Mouse (Mus musculus) kidney, postnatal 25 days (tissue): ENCODE data around the gene Nrf1.

Source experiments
- DNase-seq, 2 experiments: peaks; one replicate each; pipeline ENCODE4 v3.0.0; 2021; ENCODE audit warnings: mixed read lengths in 2 of 2

Nrf1 gene

GRCm38 (mm10) chr6:30081339-30081738 is 33.6 kb downstream of the Nrf1 start:
- peak in 1 of 2 experiments; percentile 32 for DNase-seq

- no peak for DNase-seq
Measured at GRCm38 (mm10) chr6:30083307-30083706, 35.5 kb downstream of the Nrf1 start.

DNA sequence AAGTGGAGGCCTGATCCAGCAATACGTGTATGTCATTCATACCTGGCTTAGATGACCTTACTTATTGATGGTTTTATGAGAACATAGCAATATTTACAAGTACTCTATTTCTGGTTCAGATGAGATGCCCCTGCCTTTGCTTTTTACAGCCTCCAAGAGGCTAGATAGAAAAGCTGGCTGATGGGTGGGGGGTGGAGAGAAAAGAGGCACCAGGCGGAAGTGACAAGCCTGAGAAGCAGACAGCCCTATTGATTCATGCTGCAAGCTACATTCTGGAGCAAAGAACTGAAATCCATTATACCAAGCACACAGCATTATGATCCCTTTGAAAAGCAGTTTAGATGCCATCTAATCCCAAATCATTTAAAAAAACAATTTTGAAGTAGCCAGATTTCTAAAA is 37.6 kb downstream of the Nrf1 start:
- no peak for DNase-seq

DNA sequence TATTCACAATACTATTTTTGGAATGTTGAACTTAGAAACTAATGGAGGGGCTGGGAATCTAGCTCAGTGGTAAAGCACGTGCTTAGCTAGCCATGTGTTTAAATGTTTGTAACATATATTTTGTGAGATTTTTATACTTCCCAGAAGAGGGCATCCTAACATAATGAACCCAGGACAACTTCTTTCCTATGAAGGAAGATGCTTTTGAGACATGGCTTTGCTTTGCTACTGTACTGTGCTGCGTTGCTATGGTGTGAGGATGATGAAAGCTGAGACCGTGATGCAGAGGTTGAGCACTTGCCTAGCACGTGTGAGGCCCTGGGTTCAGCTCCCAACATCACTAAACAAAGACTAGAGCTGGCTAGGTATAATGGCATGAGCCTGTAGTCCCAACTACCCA is 43.4 kb downstream of the Nrf1 start:
- DNase-seq: no peak

DNA sequence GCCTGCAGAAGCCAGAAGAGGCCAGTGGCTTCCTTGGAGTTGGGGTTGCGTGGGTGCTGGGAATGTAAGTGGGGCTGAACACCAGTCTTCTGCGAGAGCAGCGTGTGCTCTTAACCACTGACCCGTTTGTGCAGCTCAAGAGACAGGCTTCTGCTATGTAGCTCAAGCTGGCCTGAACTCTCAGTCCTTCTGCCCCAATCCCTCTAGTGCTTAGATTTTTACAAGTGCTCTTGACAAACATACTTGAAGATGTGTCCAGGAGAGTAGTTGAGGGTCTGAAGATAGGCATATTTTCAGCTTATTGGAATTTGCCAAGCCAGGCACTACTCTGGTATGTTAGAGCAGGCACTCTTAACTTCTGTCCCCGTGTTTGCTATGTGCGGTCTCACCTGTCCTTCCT is 45.0 kb downstream of the Nrf1 start:
- DNase-seq: no peak

DNA sequence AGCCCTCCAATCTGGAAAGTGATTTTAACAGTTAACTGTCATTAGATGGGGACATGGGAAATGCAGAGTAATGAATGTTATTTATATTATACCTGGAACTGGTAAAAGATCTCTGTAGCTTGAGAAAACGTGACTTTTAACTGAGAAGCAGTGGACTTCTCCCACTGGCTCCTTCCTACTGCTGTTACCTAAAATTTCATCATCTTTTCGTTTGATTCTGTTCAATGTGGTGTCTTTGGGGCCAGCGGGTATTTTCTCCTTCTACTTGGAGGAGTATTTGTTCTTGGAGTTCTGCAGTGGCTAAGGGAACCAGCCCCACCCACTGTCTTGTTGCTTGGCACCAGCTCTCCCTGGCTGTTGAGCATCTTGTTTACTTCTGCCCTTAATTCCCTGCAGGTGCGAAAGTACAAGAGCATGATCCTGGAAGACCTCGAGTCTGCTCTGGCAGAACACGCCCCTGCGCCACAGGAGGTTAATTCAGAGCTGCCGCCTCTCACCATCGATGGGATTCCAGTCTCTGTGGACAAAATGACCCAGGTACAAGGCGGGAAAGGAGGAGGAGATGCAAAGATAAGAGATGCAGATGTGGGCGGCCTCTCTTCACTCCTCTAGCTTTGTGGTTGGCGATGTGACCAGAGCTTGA is 54.1 kb downstream of the Nrf1 start:
- no peak for DNase-seq

DNA sequence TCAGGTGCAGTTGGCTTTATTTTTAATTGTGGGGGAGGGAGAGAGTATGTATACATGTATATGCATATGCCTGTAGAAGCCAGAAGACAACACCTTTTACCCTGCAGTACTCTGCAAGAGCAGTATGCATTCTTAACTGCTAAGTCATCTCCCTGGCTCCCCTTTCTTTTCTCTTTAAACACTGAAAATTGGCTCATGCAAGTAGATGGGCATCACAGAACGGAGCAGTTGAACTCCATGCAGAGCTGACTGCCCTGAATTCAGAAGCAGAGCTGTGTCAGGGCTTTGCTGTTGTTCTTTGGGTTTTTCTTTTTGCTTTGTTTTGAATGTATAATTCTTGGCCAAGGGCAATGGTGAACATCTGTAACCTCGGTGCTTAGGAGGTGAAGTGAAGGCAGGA is 58.3 kb downstream of the Nrf1 start:
- DNase-seq: no peak

DNA sequence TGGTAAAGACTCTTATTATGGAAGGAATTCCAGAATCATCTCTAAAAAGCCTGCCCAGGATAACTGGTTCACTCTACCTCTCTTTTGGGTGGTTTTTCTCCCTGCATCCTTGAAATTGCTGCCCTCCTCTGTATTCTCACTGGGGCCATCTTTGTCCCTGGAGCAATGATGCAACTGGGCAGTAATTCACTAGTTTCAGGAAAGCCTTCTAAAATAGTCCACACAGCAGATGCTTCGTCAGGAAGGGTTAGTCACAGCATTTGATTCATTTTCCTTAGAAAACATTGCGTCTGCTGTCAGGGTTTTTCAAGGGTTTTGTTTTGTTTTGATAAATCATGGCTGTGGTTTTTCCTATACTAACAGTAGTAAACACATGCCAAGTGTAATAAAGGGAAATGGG is 59.7 kb downstream of the Nrf1 start:
- no peak for DNase-seq

DNA sequence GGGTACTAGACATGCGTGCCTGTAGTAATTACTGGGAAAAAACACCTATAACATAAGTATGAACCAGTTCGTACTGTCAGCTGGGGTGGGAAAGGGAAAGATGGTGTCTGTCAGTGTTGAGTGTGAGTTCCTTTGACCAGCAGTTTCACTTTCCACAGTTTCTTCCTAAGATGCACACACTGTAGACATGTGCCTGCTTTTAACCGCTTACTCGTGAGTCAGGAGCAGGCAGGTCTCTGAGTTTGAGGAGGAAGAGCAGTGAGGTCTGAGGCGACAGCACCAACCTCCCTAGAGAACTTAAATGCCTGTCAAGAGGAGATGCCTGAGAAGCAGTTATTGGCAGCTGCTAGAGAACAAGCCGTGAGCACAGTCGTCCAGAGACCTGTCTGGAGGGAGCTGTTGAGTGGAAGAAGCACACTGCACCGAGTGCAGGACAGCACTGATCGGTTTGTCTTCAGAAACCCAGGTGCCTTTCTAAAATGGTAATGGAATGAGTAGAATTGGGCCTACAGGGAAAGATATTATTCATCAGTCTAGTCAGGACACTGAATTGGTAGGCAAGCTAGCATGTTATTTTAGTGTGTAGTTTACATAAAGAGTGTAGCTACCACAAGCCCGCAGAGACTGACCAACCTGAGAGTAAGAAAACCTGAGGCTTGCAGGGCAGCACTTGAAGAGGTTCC is 62.2 kb downstream of the Nrf1 start:
- no peak for DNase-seq

DNA sequence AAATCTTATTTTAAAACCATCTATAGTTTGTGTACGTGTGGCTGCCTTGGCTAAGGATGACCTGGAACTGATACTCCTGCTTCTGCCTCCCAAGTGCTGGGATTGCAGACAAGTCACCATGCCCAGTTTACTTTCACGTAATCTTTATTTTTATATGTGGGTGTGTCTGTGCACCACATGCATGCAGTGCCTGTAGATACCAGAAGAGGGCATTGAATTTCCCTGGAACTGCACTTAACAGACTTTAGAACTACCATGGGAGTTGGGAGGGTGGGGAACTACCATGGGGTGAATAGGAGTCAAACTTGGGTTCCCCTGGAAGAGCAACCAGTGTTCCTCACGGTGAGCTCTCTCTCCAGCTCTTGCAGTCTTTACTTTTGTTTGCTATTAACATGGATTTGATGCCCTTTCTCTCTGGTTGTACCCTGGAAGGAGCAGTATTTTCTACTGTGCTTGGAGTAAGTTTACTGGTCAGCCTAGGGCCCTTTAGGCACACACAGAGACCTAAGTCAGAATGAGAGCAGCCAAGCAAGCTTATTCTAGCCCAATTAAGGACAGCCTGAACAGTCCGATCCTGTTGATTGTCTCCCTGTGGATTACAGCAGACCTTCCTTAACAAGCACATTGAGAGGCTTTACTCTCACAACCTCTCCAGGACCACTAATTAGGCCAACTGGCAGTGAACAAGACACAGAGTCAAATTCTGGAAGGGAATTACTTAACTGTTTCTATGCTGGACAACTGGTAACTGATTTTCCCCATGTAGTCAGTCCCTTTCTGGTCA is 64.8 kb downstream of the Nrf1 start:
- DNase-seq: no peak

GRCm38 (mm10) chr6:30114101-30114500 is 66.3 kb downstream of the Nrf1 start:
- DNase-seq: no peak

GRCm38 (mm10) chr6:30121152-30121551 is 73.4 kb downstream of the Nrf1 start:
- DNase-seq: no peak

GRCm38 (mm10) chr6:30121600-30121999 is 73.8 kb downstream of the Nrf1 start:
- no peak for DNase-seq

GRCm38 (mm10) chr6:30123391-30123790 is 75.6 kb downstream of the Nrf1 start:
- no peak for DNase-seq

- no peak for DNase-seq
Measured at GRCm38 (mm10) chr6:30126060-30126459, 78.3 kb downstream of the Nrf1 start.

DNA sequence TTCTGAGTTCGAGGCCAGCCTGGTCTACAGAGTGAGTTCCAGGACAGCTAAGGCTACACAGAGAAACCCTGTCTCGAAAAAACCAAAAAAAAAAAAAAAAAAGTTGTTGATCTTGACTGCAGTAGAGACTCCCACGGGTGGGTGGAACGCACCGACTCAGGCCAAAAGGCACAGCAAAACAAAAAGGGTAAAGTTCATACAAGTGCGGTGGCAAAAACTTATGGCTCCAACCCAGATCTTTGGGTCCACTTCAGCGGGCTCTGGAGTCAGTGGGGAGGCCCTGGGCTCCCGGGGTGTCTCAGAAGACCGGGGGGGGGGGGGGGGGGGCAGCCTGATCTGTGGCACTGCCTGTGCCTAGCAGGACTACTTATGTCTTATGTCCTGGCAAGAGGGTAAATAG is 79.0 kb downstream of the Nrf1 start:
- DNase-seq: peak; percentile 4 to 42

GRCm38 (mm10) chr6:30132399-30132798 is 84.6 kb downstream of the Nrf1 start:
- no peak for DNase-seq

DNA sequence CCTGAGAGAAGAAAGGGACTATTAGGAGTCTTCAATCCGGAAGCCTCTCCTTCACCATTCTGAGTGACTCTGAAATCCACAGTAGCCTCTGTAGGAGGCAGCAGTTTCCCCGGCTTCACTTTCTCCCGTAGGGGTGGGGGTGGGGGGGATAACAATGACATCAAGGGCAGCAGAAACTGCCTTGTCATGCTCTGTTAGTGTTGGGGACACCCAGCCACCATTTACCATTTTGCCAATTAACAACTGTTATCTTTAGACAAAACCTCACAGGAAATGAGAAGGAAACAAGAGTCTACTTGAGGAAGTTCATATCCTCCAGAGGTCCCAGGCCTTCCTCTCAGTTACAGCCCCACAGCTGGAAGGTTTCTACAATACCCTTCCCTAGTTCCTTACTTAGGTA is 87.8 kb downstream of the Nrf1 start:
- DNase-seq: no peak

GRCm38 (mm10) chr6:30137227-30137626 is 89.4 kb downstream of the Nrf1 start:
- DNase-seq: no peak

DNA sequence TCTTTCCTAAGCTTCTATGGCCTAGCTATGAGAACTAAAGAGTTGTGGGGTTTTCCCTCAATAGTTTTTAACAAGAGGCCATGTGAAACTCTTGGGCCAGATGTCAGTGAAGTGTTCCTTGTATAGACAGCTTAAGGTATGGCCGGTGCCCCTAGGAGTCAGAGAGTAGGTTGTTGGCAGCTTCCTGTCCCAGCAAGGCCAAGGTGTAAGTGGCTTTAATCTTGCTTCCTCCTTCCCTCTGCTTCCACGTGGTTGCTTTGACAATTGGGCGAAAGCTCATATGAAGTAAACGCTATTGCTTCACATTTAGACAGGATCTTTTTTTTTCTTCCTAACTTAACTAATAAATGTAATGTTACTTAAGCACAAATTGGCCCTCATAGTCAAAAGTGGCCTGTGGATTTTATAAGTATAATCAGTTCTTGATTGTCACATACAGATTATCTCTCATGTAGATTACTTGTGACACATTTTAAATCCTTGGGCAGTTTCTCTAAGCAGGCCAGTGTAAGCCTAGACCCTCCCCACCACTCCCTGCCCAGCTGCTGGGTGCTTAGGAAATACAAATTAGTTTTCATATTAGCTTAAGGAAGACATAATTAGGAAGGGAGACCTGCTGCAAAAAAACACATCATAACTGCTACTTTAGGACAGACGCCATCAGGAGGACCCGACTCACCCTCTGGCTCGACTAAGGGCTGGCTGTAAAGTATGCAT is 91.7 kb downstream of the Nrf1 start:
- no peak for DNase-seq

DNA sequence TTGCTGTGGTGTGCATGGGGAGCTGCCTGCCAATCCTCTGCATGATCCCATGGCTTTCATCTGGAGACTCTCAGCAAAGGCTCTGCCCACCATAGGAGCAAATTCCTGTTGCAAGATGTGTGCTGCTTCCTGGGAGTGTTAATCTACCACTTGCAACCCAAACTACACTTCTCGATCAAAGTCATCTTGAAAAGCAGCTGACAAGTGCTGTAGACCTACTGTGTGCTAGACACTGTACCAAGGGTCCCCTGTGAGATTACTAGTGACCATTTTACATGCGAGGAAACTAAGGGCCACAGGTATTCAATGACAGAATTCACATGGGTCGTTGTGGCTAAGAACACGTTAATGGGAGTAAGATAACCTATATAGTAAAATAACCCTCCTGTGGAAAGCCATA is 95.5 kb downstream of the Nrf1 start:
- DNase-seq: no peak

DNA sequence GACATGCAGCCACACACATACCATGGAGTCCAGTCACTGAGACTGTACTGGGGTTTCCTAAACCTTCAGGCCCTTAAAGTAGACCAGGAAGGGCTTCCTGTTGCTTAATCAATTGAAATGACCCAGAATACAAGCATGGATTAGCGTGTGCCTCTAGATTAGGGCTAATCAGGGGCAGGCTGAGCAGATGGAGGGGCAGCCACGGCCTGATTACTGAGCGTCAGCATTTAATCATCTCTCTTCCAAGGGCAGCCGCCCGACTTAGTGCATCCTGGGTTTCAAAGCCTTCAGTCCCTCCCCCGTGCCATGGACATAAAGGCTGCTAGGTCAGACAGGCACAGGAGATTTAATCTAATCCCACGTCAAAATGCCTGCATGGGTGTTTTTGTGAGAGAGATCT is 99.3 kb downstream of the Nrf1 start:
- DNase-seq: no peak

DNA sequence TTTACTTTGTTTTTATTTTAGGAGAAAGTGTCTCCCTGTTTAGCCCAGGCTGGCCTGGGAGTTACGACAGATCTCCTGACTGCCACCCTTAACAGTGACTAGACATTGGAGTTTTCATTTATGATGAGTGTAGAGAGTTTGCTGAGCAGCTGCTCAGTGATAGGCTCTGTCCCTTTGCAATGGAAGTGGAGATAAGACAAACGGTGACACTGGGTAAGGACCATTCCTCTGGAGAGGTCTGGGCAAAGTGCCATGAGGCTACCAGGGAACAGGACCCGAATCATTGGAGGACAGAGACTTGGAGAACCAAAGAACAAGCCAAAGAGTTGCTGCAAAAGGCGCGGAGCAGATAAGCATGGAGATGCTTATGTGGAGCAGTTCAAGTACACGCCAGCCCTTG is 100.0 kb downstream of the Nrf1 start:
- no peak for DNase-seq
